Mouse (Mus musculus): ENCODE measurements around the gene Sptbn1. TPM values are rescaled to one million over a fixed set of nuclear protein-coding genes. Genes with fewer than 3 reads are reported as not detected.

The Sptbn1 gene
- polyA plus RNA-seq, 1 experiment from 2014 or later, result 69.7 TPM

DNA sequence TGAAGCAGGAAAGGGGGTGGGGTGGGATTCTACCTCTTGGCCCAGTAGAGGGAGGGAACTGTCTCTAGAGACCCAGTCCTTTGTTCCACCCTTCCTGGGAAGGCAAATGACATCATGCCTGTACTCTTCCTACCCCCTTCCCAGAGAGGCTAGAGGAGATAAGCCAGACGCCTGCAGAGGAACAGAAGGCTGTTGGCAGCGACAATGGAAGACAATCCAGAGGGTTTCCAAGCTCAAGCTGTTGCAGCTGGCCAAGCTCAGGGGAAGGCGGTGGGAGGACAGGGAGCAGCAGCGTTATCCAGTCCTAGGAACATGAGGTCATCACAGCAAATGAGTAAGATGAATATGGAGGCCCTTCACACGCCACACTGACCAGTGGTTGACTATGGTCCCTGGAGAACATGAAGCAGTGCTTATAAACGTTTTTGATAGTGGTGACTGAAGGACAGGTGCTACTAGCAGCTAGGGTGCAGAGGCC lies 106.8 kb downstream of the Sptbn1 start:
- Histone ChIP-seq H3K4me1 (ENCODE audit: control insufficient read depth, insufficient read depth, low read length) (no peaks in the 10 kb centered on the region), H3K9ac (replicated peaks; ENCODE audit: low read length) (no peak overlapping the region), H3K27me3 (ENCODE audit: control insufficient read depth, insufficient read depth, low read length) (no peaks in the 10 kb centered on the region), H3K4me3 (ENCODE audit: low read depth, low read length) (no peak overlapping the region), H3K9me3 (replicated peaks; ENCODE audit: control insufficient read depth, low read length) (no peaks in the 10 kb centered on the region), H3K27ac (replicated peaks; ENCODE audit: low read depth, low read length) (no peak overlapping the region), H3K36me3 (replicated peaks; ENCODE audit: control insufficient read depth, insufficient read depth, low read depth, low read length) (no peaks in the 10 kb centered on the region), H3K4me2 (ENCODE audit: low read depth, low read length) (no peak overlapping the region)
- DNase-seq (ENCODE audit: low spot score) (peak; percentile 10), ATAC-seq (replicated peaks; ENCODE audit: insufficient number of reproducible peaks, low FRiP score, low TSS enrichment, low read depth) (peak; percentile 68)
- 39% methylated on average over 6 of the region's 6 CpGs for WGBS

DNA sequence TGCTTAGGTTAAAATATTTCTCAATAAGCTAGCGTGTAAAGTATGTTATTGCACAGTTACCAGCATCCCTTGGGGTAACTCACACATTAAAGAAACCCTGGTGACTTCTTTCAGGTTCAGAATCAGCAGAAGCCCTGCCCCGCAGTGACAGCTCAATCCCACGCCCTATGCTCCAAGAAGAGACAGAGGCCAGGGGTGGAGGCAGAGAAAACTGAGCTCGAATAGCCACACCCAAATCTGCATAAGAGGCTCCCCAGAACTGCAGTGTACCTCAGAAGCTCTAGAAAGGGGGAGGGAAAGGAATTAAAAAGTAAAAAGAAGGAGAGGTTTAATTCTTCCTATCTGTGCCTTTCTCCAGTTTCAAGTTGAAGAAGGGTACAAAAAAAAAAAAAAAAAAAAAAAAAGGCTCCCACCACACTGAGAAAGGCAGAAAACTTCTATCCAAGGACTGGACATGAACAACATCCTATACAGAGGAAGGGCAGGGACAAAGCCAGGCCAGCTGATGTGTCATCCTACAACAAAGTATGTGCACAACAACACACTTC lies 107.3 kb downstream of the Sptbn1 start:
- no peak overlapping the region for H3K4me2 ChIP-seq (ENCODE audit: low read depth, low read length)
- H3K27me3 ChIP-seq (ENCODE audit: control insufficient read depth, insufficient read depth, low read length), result no peaks in the 10 kb centered on the region
- no peak overlapping the region for H3K9ac ChIP-seq (replicated peaks; ENCODE audit: low read length)
- no peak overlapping the region for H3K27ac ChIP-seq (replicated peaks; ENCODE audit: low read depth, low read length)
- H3K4me3 ChIP-seq (ENCODE audit: low read depth, low read length), result no peak overlapping the region
- WGBS, result 74% methylated on average over 4 of the region's 4 CpGs
- no peaks in the 10 kb centered on the region for H3K4me1 ChIP-seq (ENCODE audit: control insufficient read depth, insufficient read depth, low read length)
- H3K9me3 ChIP-seq (replicated peaks; ENCODE audit: control insufficient read depth, low read length), result no peaks in the 10 kb centered on the region
- ATAC-seq (replicated peaks; ENCODE audit: insufficient number of reproducible peaks, low FRiP score, low TSS enrichment, low read depth) (no peak), DNase-seq (ENCODE audit: low spot score) (no peak)
- H3K36me3 ChIP-seq (replicated peaks; ENCODE audit: control insufficient read depth, insufficient read depth, low read depth, low read length), result no peaks in the 10 kb centered on the region

- Histone ChIP-seq H3K36me3 (replicated peaks; ENCODE audit: control insufficient read depth, insufficient read depth, low read depth, low read length) (no peaks in the 10 kb centered on the region), H3K4me3 (ENCODE audit: low read depth, low read length) (no peak overlapping the region), H3K4me2 (ENCODE audit: low read depth, low read length) (no peak overlapping the region), H3K9me3 (replicated peaks; ENCODE audit: control insufficient read depth, low read length) (no peaks in the 10 kb centered on the region), H3K27me3 (ENCODE audit: control insufficient read depth, insufficient read depth, low read length) (no peaks in the 10 kb centered on the region), H3K27ac (replicated peaks; ENCODE audit: low read depth, low read length) (no peak overlapping the region), H3K9ac (replicated peaks; ENCODE audit: low read length) (no peak overlapping the region), H3K4me1 (ENCODE audit: control insufficient read depth, insufficient read depth, low read length) (no peaks in the 10 kb centered on the region)
- no peak for DNase-seq (ENCODE audit: low spot score)
- ATAC-seq (replicated peaks; ENCODE audit: insufficient number of reproducible peaks, low FRiP score, low TSS enrichment, low read depth), result no peak
- 84% methylated on average over 4 of the region's 4 CpGs for WGBS
Observed at GRCm38 (mm10) chr11:30159545-30160255, 108.3 kb downstream of the Sptbn1 start.

DNA sequence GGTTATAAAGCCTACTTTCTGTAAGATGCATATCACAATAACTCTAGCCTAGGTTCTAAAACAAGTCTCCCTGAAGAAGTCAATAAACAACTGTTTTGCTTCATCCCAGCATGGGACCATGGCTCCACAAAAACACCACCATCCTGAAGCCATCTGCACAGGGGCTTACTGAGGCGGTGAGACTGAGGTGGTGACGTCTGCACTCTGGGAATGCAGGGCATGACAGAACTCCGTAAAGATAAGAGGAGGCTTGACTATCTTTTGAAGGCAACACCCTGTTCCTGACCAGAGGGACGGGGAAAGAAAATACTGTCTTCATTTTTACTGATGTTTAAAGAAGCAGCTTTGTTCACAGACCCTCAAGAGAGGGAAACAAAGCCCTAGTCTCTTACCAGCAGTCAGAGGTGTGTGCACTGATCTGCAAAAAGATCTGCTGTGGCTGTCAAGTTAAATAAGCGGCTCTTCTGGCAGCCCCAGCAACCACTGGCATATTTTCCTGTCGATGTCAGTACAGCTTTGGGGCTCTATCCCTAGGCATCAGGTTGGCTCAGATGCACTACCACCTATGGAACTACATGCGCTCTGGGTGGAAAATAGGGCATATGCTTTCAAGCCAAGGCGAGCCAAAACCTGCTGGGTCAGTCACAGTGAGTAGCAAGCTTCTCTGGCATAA lies 109.8 kb downstream of the Sptbn1 start:
- no peaks in the 10 kb centered on the region for H3K27me3 ChIP-seq (ENCODE audit: control insufficient read depth, insufficient read depth, low read length)
- no peak overlapping the region for H3K4me2 ChIP-seq (ENCODE audit: low read depth, low read length)
- no peaks in the 10 kb centered on the region for H3K4me1 ChIP-seq (ENCODE audit: control insufficient read depth, insufficient read depth, low read length)
- no peaks in the 10 kb centered on the region for H3K36me3 ChIP-seq (replicated peaks; ENCODE audit: control insufficient read depth, insufficient read depth, low read depth, low read length)
- no peaks in the 10 kb centered on the region for H3K9me3 ChIP-seq (replicated peaks; ENCODE audit: control insufficient read depth, low read length)
- ATAC-seq (replicated peaks; ENCODE audit: insufficient number of reproducible peaks, low FRiP score, low TSS enrichment, low read depth) (no peak), DNase-seq (ENCODE audit: low spot score) (no peak)
- H3K9ac ChIP-seq (replicated peaks; ENCODE audit: low read length), result no peak overlapping the region
- no peak overlapping the region for H3K27ac ChIP-seq (replicated peaks; ENCODE audit: low read depth, low read length)
- WGBS, result 63% methylated on average over 8 of the region's 8 CpGs
- H3K4me3 ChIP-seq (ENCODE audit: low read depth, low read length), result no peak overlapping the region

DNA sequence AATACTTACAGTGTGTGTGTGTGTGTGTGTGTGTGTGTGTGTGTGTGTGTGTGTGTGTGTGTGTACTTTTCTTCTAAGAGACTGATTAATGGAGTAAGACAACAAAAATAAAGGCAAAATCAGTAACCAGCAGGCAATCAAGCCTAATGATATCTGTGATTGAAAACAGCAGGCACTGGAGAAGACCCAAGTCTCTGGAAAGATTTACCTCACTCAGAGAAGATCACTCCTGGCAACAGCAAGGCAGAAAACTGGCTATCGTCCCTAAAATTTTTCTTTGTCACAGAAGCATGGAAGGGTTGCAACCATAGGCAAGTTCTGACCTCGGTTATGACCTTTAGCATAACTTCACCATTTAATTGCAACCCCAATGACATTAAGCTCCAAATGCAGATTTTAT lies 112.1 kb downstream of the Sptbn1 start:
- H3K4me1 ChIP-seq (ENCODE audit: control insufficient read depth, insufficient read depth, low read length), result no peaks in the 10 kb centered on the region
- no peak overlapping the region for H3K27ac ChIP-seq (replicated peaks; ENCODE audit: low read depth, low read length)
- WGBS, result 43% methylated on average over 2 of the region's 2 CpGs
- ATAC-seq (replicated peaks; ENCODE audit: insufficient number of reproducible peaks, low FRiP score, low TSS enrichment, low read depth), result no peak
- no peaks in the 10 kb centered on the region for H3K27me3 ChIP-seq (ENCODE audit: control insufficient read depth, insufficient read depth, low read length)
- no peak overlapping the region for H3K4me2 ChIP-seq (ENCODE audit: low read depth, low read length)
- no peaks in the 10 kb centered on the region for H3K36me3 ChIP-seq (replicated peaks; ENCODE audit: control insufficient read depth, insufficient read depth, low read depth, low read length)
- peak; percentile 12 for DNase-seq (ENCODE audit: low spot score)
- H3K4me3 ChIP-seq (ENCODE audit: low read depth, low read length), result no peak overlapping the region
- H3K9me3 ChIP-seq (replicated peaks; ENCODE audit: control insufficient read depth, low read length), result no peaks in the 10 kb centered on the region
- H3K9ac ChIP-seq (replicated peaks; ENCODE audit: low read length), result no peak overlapping the region

DNA sequence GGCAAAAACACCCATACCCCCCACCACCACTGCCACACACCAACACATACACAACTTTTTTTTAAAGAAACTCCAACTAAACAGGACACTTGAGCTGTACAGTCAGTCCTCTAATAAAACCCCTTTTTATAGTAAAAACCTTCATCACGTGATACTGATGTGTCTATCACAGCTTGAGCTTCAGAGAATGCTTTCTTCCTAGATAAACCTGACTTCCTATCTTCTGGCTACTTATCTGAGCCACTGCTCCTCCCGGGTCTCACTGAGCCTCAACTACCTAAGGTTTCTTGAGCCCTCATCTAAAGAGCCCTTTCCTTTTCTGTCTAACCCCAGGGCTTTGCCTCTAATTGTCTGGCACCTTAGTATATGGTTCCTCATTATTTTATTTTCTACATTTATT lies 113.0 kb downstream of the Sptbn1 start:
- ATAC-seq (replicated peaks; ENCODE audit: insufficient number of reproducible peaks, low FRiP score, low TSS enrichment, low read depth), result no peak
- H3K36me3 ChIP-seq (replicated peaks; ENCODE audit: control insufficient read depth, insufficient read depth, low read depth, low read length), result no peaks in the 10 kb centered on the region
- no peaks in the 10 kb centered on the region for H3K9me3 ChIP-seq (replicated peaks; ENCODE audit: control insufficient read depth, low read length)
- H3K27me3 ChIP-seq (ENCODE audit: control insufficient read depth, insufficient read depth, low read length), result no peaks in the 10 kb centered on the region
- no peak overlapping the region for H3K27ac ChIP-seq (replicated peaks; ENCODE audit: low read depth, low read length)
- H3K9ac ChIP-seq (replicated peaks; ENCODE audit: low read length), result no peak overlapping the region
- H3K4me3 ChIP-seq (ENCODE audit: low read depth, low read length), result no peak overlapping the region
- H3K4me2 ChIP-seq (ENCODE audit: low read depth, low read length), result no peak overlapping the region
- H3K4me1 ChIP-seq (ENCODE audit: control insufficient read depth, insufficient read depth, low read length), result no peaks in the 10 kb centered on the region
- 92% methylated on average over 2 of the region's 2 CpGs for WGBS
- no peak for DNase-seq (ENCODE audit: low spot score)

GRCm38 (mm10) chr11:30148888-30149287 lies 119.1 kb downstream of the Sptbn1 start:
- ATAC-seq (replicated peaks; ENCODE audit: insufficient number of reproducible peaks, low FRiP score, low TSS enrichment, low read depth) (no peak), DNase-seq (ENCODE audit: low spot score) (no peak)
- no peaks in the 10 kb centered on the region for H3K9me3 ChIP-seq (replicated peaks; ENCODE audit: control insufficient read depth, low read length)
- H3K27me3 ChIP-seq (ENCODE audit: control insufficient read depth, insufficient read depth, low read length), result no peaks in the 10 kb centered on the region
- no peak overlapping the region for H3K27ac ChIP-seq (replicated peaks; ENCODE audit: low read depth, low read length)
- H3K4me1 ChIP-seq (ENCODE audit: control insufficient read depth, insufficient read depth, low read length), result no peaks in the 10 kb centered on the region
- no peak overlapping the region for H3K9ac ChIP-seq (replicated peaks; ENCODE audit: low read length)
- H3K36me3 ChIP-seq (replicated peaks; ENCODE audit: control insufficient read depth, insufficient read depth, low read depth, low read length), result no peaks in the 10 kb centered on the region; the same call in none of the 2 replicates
- 87% methylated on average over 5 of the region's 5 CpGs for WGBS
- H3K4me3 ChIP-seq (ENCODE audit: low read depth, low read length), result no peak overlapping the region
- H3K4me2 ChIP-seq (ENCODE audit: low read depth, low read length), result no peak overlapping the region

DNA sequence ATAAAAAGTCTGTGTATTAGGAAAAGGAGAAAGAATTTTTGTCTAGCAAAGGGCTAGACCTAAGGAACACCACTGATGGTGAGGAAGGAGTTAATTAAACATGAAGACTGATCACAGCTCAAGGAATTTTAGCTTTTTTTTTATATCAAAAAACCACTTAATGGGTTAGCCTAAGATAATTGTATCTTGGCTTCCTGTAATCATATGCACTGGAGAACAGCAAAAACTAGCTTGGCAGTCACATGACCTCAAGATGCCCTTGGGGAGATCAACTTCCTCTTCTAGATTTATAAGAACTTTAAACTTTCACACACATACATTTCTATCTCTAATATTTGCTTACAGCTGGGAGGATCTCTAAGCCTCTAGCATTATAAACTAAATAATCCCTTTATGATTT lies 119.6 kb downstream of the Sptbn1 start:
- H3K4me2 ChIP-seq (ENCODE audit: low read depth, low read length), result no peak overlapping the region
- no peaks in the 10 kb centered on the region; the same call in none of the 2 replicates for H3K36me3 ChIP-seq (replicated peaks; ENCODE audit: control insufficient read depth, insufficient read depth, low read depth, low read length)
- no peaks in the 10 kb centered on the region for H3K27me3 ChIP-seq (ENCODE audit: control insufficient read depth, insufficient read depth, low read length)
- H3K27ac ChIP-seq (replicated peaks; ENCODE audit: low read depth, low read length), result no peak overlapping the region
- no peaks in the 10 kb centered on the region for H3K4me1 ChIP-seq (ENCODE audit: control insufficient read depth, insufficient read depth, low read length)
- ATAC-seq (replicated peaks; ENCODE audit: insufficient number of reproducible peaks, low FRiP score, low TSS enrichment, low read depth), result no peak
- no peak overlapping the region for H3K4me3 ChIP-seq (ENCODE audit: low read depth, low read length)
- no peak for DNase-seq (ENCODE audit: low spot score)
- H3K9me3 ChIP-seq (replicated peaks; ENCODE audit: control insufficient read depth, low read length), result no peaks in the 10 kb centered on the region
- no peak overlapping the region for H3K9ac ChIP-seq (replicated peaks; ENCODE audit: low read length)
